Mouse (Mus musculus): ENCODE data around the gene Smyd1. TPM values are rescaled to one million over a fixed set of nuclear protein-coding genes. Genes with fewer than 3 reads are reported as not detected.

The Smyd1 gene
- total and polyA plus RNA-seq, 3 experiments = 0.08 to 0.37 (median 0.08) TPM

DNA sequence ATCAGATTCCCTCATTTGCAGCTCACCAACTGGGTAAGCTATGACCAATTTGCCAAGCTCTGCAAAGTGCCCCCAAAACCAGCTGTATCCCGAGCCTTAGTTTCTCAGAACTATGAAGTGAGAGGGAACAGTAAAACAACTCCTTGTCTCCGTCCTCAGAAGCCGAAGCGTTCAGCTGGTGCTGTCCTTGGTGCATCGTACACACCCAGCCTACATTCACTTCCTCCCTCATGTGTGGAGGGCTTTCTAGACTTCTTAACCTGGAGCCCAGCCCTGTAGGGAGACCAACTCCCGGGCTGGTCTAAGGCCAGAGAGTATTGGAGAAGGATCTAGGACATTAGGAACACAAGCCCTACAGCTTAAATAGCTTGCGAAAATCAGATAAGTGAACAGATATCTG lies 8.5 kb upstream of the Smyd1 start:
- H3K4me3 ChIP-seq (replicated peaks in 1 of 3; ENCODE audit: low read depth in 2 of 3, low read length in 2 of 3, poor library complexity in 1 of 3) = no peak overlapping the region
- dilution Hi-C loops (cut with MboI; ENCODE audit: extremely low pct_ligation_motif_present, extremely low pct_unique_long_range_greater_than_20kb, low sequenced_read_pairs) (no loop called here), in situ Hi-C loops (cut with MboI; ENCODE audit: low pct_ligation_motif_present, low pct_unique_long_range_greater_than_20kb, low sequenced_read_pairs) (no loop called here)
- no peak overlapping the region for H3K27ac ChIP-seq (ENCODE audit: insufficient read depth, low read depth)
- H3K79me2 ChIP-seq (replicated peaks; ENCODE audit: control insufficient read depth, extremely low read depth, insufficient read depth, poor library complexity, severe bottlenecking) = no peaks in the 10 kb centered on the region
- no peak overlapping the region for H3K9ac ChIP-seq (ENCODE audit: insufficient read depth, low read depth)
- no peaks in the 10 kb centered on the region for H3K4me1 ChIP-seq (ENCODE audit: control insufficient read depth in 1 of 2, insufficient read depth in 2 of 2)
- no peak for DNase-seq (ENCODE audit: extremely low read depth)
- TF ChIP-seq IRF4 (IDR thresholded peaks at IDR 0.05; ENCODE audit: low read depth, low read length) (no peak), ZC3H11A (IDR thresholded peaks at IDR 0.05; ENCODE audit: low read depth, low read length) (no peak), UBTF (IDR thresholded peaks at IDR 0.05; ENCODE audit: low read depth, low read length) (no peak), ZMIZ1 (IDR thresholded peaks at IDR 0.05; ENCODE audit: low read depth, low read length) (no peak), KAT2A (IDR thresholded peaks at IDR 0.05; ENCODE audit: insufficient replicate concordance, low read length) (no peak), NELFE (IDR thresholded peaks at IDR 0.05; ENCODE audit: low read depth, low read length) (no peak), EP300 (IDR thresholded peaks at IDR 0.05; ENCODE audit: low read length) (no peak), USF2 (conservative IDR thresholded peaks at IDR 0.05; ENCODE audit: low read depth, low read length) (no peak), MYC (IDR thresholded peaks at IDR 0.05; ENCODE audit: low read depth, low read length) (no peak), POLR2AphosphoS2 (IDR thresholded peaks at IDR 0.05; ENCODE audit: low read depth, low read length) (no peak), SMC3 (IDR thresholded peaks at IDR 0.05; ENCODE audit: low read depth, low read length) (no peak), POLR2A (IDR thresholded peaks at IDR 0.05; ENCODE audit: low read depth, low read length) (no peak), JUN (IDR thresholded peaks at IDR 0.05; ENCODE audit: insufficient read depth, low read depth, low read length) (no peak), CTCF (conservative IDR thresholded peaks at IDR 0.05 in 1 of 2, IDR thresholded peaks at IDR 0.05 in 1 of 2; ENCODE audit: low read depth in 2 of 2, low read length in 2 of 2) (no peak), USF1 (IDR thresholded peaks at IDR 0.05; ENCODE audit: low read depth, low read length) (no peak)
- no peaks in the 10 kb centered on the region for H3K36me3 ChIP-seq (replicated peaks in 1 of 2; ENCODE audit: control insufficient read depth in 1 of 2, insufficient read depth in 1 of 2, low read length in 1 of 2)
- H3K27me3 ChIP-seq (replicated peaks) = no peaks in the 10 kb centered on the region
- H3K4me2 ChIP-seq (ENCODE audit: insufficient read depth, low read depth, poor library complexity, severe bottlenecking) = no peak overlapping the region
- H3K9me3 ChIP-seq (replicated peaks; ENCODE audit: low read length) = no peaks in the 10 kb centered on the region

- Histone ChIP-seq H3K4me2 (ENCODE audit: insufficient read depth, low read depth, poor library complexity, severe bottlenecking) (no peak overlapping the region), H3K79me2 (replicated peaks; ENCODE audit: control insufficient read depth, extremely low read depth, insufficient read depth, poor library complexity, severe bottlenecking) (no peaks in the 10 kb centered on the region), H3K36me3 (replicated peaks in 1 of 2; ENCODE audit: control insufficient read depth in 1 of 2, insufficient read depth in 1 of 2, low read length in 1 of 2) (no peaks in the 10 kb centered on the region), H3K27ac (ENCODE audit: insufficient read depth, low read depth) (no peak overlapping the region), H3K4me1 (ENCODE audit: control insufficient read depth in 1 of 2, insufficient read depth in 2 of 2) (no peaks in the 10 kb centered on the region), H3K9me3 (replicated peaks; ENCODE audit: low read length) (no peaks in the 10 kb centered on the region), H3K27me3 (replicated peaks) (no peaks in the 10 kb centered on the region), H3K4me3 (replicated peaks in 1 of 3; ENCODE audit: low read depth in 2 of 3, low read length in 2 of 3, poor library complexity in 1 of 3) (no peak overlapping the region), H3K9ac (ENCODE audit: insufficient read depth, low read depth) (no peak overlapping the region)
- DNase-seq (ENCODE audit: extremely low read depth) = no peak
- dilution Hi-C loops (cut with MboI; ENCODE audit: extremely low pct_ligation_motif_present, extremely low pct_unique_long_range_greater_than_20kb, low sequenced_read_pairs) = no loop called here
- no peak for TF ChIP-seq NELFE (IDR thresholded peaks at IDR 0.05; ENCODE audit: low read depth, low read length)
- TF ChIP-seq TBP (conservative IDR thresholded peaks at IDR 0.05; ENCODE audit: low read depth, low read length) = no peak
- TF ChIP-seq USF1 (IDR thresholded peaks at IDR 0.05; ENCODE audit: low read depth, low read length) = no peak
- TF ChIP-seq RCOR1 (conservative IDR thresholded peaks at IDR 0.05; ENCODE audit: low read depth, low read length) = no peak
- TF ChIP-seq JUN (IDR thresholded peaks at IDR 0.05; ENCODE audit: insufficient read depth, low read depth, low read length) = no peak
- no peak for TF ChIP-seq POLR2A (IDR thresholded peaks at IDR 0.05; ENCODE audit: low read depth, low read length)
- TF ChIP-seq NRF1 (IDR thresholded peaks at IDR 0.05; ENCODE audit: low read depth, low read length) = no peak
- no peak for TF ChIP-seq CHD1 (IDR thresholded peaks at IDR 0.05; ENCODE audit: low read depth, low read length)
- no peak for TF ChIP-seq MEF2A (IDR thresholded peaks at IDR 0.05; ENCODE audit: borderline replicate concordance, low read depth, low read length)
- TF ChIP-seq HCFC1 (IDR thresholded peaks at IDR 0.05; ENCODE audit: low read depth, low read length) = no peak
- no peak for TF ChIP-seq BHLHE40 (IDR thresholded peaks at IDR 0.05; ENCODE audit: low read depth, low read length)
- TF ChIP-seq CTCF (conservative IDR thresholded peaks at IDR 0.05 in 1 of 2, IDR thresholded peaks at IDR 0.05 in 1 of 2; ENCODE audit: low read depth in 2 of 2, low read length in 2 of 2) = no peak
- TF ChIP-seq ZKSCAN1 (IDR thresholded peaks at IDR 0.05; ENCODE audit: borderline replicate concordance, low read depth, low read length) = no peak
- TF ChIP-seq PAX5 (IDR thresholded peaks at IDR 0.05; ENCODE audit: low read length) = no peak
- TF ChIP-seq ETS1 (conservative IDR thresholded peaks at IDR 0.05; ENCODE audit: low read depth, low read length) = no peak
- no peak for TF ChIP-seq CHD2 (IDR thresholded peaks at IDR 0.05; ENCODE audit: low read length)
- TF ChIP-seq MAZ (IDR thresholded peaks at IDR 0.05; ENCODE audit: low read depth, low read length) = no peak
- TF ChIP-seq EP300 (IDR thresholded peaks at IDR 0.05; ENCODE audit: low read length) = no peak
- TF ChIP-seq GABPA (IDR thresholded peaks at IDR 0.05; ENCODE audit: insufficient replicate concordance, low read depth, low read length) = no peak
- in situ Hi-C loops (cut with MboI; ENCODE audit: low pct_ligation_motif_present, low pct_unique_long_range_greater_than_20kb, low sequenced_read_pairs) = no loop called here
Observed at GRCm38 (mm10) chr6:71329881-71330280, 7.8 kb upstream of the Smyd1 start.
